Mouse (Mus musculus) stomach, adult 2 months (tissue): ENCODE data around the gene Mtcl1. TPM values are rescaled to one million over a fixed set of nuclear protein-coding genes. Genes with fewer than 3 reads are reported as not detected.

ENCODE experiments used
- polyA plus RNA-seq: library from polyadenylated mRNA; depleted of rRNA; stranded (reverse); fragments of >200 nt; gene quantifications from 2 replicates; pipeline ENCODE4 v1.2.3, GENCODE M21; 2012; rRNA removed

Gene Mtcl1
- polyA plus RNA-seq, result 3.2 and 3.6 TPM in 2 replicates

DNA sequence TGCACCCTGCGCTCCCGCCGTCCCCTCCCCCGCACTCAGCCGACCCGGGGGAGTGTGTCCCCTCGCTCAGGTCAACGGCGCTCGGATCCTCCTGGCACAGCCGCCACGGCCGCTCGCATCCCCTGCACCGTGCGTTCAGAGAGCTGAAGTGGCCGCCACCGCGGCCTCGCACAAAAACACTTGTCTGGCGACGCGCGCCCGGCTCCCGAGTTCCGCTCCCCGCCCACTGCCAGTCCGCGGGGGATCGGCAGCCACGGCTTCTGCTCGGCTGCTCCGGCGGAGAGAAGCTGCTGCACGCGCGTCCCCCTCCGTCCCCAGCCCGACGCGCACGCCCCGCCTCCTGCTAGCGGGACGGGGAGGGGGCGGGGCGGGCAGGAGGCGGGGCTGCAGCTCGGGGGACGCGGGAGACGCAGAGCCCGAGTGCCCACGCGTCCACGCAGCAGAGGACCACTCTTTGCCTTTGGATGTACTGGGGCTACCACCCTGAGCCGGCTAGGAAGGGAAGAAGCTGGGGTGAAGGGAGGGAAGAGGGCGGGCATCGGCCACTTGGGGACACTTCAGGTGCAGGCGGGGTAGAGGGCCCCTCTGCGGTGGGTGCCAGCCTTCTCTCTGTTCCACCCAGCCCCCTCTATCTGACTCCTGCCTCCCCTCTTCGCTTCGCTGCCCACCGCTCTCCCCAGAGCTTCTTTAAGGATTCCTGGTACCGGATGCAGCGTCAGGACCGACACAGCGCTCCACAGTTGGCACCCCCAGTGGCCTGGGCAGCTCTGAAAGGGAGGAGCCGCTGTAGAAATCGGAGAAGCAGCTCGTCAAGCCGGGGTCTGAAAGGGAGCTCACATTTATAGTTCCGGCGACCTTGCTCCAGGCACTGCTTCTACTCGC is at the start of gene Mtcl1:
TSS of gene Mtcl1 (minus strand) at position 291 of the 882 bp plus-strand sequence.

Other genes with a start within 250 kb of the Mtcl1 start
- 12.1 and 18.8 TPM in 2 replicates for gene Rab12, start 70.0 kb upstream of the Mtcl1 start, polyA plus RNA-seq
- gene Themis3, start 144.9 kb upstream of the Mtcl1 start, polyA plus RNA-seq, result 0.03 and 0.06 TPM in 2 replicates